Mouse (Mus musculus): ENCODE results near the gene Nrip1.

- TF ChIP-seq CTCF (IDR thresholded peaks at IDR 0.05; ENCODE audit: low read depth, low read length) (no peak), POLR2AphosphoS5 (IDR thresholded peaks at IDR 0.05; ENCODE audit: insufficient replicate concordance, low read depth, low read length) (no peak), TAL1 (conservative IDR thresholded peaks at IDR 0.05; ENCODE audit: low read depth, low read length) (no peak), GATA1 (IDR thresholded peaks at IDR 0.05; ENCODE audit: borderline replicate concordance, low read length) (no peak)
Observed at GRCm38 (mm10) chr16:76251826-76252225, 121.8 kb downstream of the Nrip1 start.
